Mouse (Mus musculus): Measurements from ENCODE around the gene Gm12789.
"Not testable (repeated sequence)": the region's sequence is repeated elsewhere in the genome, so short reads cannot be mapped to it uniquely, and the experiment has no call there.

Gene Gm12789

GRCm38 (mm10) chr4:101986326-101986725, at the start of gene Gm12789:
Gm12789 (plus strand) TSS chr4:101986626.
- DNase-seq (ENCODE audit: low spot score), result not testable (repeated sequence)

DNA sequence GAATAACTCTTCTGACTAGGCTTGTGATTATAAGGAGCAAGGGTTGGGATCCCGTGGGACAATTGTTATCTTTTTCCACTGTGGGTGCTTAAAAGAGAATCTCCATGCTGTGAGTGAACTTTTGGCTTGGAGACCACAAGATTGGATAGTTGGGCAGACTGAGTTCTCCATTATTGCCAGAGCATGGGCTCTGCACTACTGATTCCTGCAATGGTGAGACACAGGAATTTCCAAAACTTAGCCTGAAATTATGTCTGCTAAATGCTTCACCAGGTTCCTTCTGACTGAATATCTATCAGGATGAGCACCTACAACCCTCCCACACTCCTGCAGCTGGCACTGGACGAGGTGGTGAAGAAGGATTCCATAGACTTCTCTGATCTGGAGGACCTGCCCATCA, 46.3 kb upstream of the Gm12789 start, which contains the start of gene Gm12794:
TSS of gene Gm12794 (plus strand) at position 301 of the 400 bp plus-strand sequence.
- DNase-seq (ENCODE audit: low spot score), result not testable (repeated sequence)

DNA sequence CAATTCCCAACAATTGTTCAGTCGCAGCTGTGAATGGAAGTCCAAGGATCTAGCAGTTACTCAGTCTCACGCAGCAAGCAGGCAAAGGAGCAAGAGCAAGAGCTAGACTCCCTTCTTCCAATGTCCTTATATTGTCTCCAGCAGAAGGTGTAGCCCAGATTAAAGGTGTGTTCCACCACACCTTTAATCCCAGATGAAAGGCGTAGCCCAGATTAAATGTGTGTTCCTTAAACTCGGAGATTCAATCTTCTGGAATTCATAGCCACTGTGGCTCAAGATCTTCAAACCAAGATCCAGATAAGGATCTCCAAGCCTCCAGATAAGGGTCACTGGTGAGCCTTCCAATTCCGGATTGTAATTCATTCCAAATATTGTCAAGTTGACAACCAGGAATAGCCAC, 5.5 kb upstream of the Gm12789 start, which contains the start of gene Gm12790:
TSS of gene Gm12790 (minus strand) at position 101 of the 400 bp plus-strand sequence.
- DNase-seq (ENCODE audit: low spot score), result not testable (repeated sequence)

- DNase-seq (ENCODE audit: low spot score), result no peak
Measured at GRCm38 (mm10) chr4:101985678-101986077, 748 bp upstream of the Gm12789 start.

GRCm38 (mm10) chr4:101997426-101997825, 11.0 kb downstream of the Gm12789 start:
- DNase-seq (ENCODE audit: low spot score), result no peak

DNA sequence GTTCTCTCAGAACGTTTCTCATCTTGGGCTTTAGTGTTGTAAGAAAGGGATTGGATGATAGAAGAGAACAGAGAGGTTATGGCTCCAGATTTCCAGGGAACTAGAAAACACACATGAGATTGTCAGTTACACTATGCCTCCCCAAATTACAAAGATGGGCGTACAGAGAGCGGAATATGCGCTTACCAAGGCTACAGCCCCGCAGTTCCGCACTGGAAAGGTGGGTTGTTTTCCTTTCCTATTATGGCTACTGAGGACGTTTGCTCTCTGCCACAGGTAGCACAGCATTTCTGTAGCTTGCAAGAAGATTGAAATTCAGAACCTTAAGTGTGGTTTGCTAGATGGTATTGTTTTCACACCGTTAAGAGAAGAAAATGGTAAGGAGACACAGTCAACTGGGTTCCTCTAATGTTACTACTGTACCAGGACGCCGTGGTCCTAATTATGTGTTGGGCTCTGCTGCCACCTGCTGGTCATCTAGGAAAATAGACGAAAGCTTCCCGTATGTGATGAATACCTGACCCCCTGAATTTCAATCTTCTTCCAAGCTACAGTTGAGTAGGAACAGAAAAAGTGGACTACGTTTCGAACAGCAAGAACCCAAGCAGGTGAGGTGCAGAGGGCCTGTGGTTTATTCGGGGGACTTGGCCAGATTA, 12.0 kb downstream of the Gm12789 start:
- DNase-seq (ENCODE audit: low spot score), result no peak

DNA sequence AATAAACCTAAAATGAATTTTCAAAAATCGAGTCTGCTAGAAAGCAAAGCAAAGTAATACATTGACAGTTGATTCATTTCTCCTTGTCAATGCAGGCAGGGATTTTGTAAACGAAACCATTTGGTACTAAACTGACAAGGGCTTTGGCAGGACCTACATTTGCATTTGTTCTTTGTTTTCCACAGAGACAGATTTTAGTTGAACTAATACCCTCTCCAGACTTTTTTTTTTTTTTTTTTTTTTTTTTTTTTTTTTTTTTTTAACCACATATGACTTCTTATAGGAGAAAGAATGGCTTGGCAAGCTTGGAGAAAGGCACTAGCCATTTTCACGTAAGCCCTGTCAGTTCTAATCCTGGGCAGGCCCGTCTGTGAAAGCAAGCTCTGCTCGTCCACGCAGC, 40.2 kb downstream of the Gm12789 start:
- no peak for DNase-seq (ENCODE audit: low spot score)
